Mouse (Mus musculus) liver, postnatal 0 days (tissue): Measurements from ENCODE around the gene Arpp21. TPM values are rescaled to one million over a fixed set of nuclear protein-coding genes. Genes with fewer than 3 reads are reported as not detected.

Experiments
- ATAC-seq: fragments of 200-750 bp; cut with Nextera tagmentation; 2 replicates; pipeline ENCODE4 v1.8.0; 2017; ENCODE audit warnings: mild to moderate bottlenecking, moderate library complexity
- DNase-seq: peaks from one replicate; pipeline ENCODE4 v3.0.0-alpha.2; 2016
- H3K27ac ChIP-seq: fragments of 300-500 bp; sonication (generic); 2 replicates; pipeline ENCODE4 v1.5.1; 2014; ENCODE audit warnings: antibody characterized with exemption, moderate library complexity, mild to moderate bottlenecking, low read depth
- H3K27me3 ChIP-seq: fragments of 300-500 bp; sonication (generic); 2 replicates; pipeline ENCODE4 v1.6.1; 2014; ENCODE audit warnings: low read length, control low read depth, mixed read lengths; ENCODE audit not compliant: insufficient read depth
- H3K36me3 ChIP-seq: fragments of 300-500 bp; sonication (generic); replicated peaks from 2 replicates; pipeline ENCODE4 v1.6.1; 2014; ENCODE audit warnings: mild to moderate bottlenecking, control low read depth, low read length, moderate library complexity, mixed read lengths; ENCODE audit not compliant: insufficient read depth
- H3K4me1 ChIP-seq: fragments of 300-500 bp; sonication (generic); 2 replicates; pipeline ENCODE4 v1.6.1; 2014; ENCODE audit warnings: antibody characterized with exemption, mild to moderate bottlenecking, control low read depth; ENCODE audit not compliant: insufficient read depth
- H3K4me2 ChIP-seq: fragments of 300-500 bp; sonication (generic); 2 replicates; pipeline ENCODE4 v1.6.1; 2014; ENCODE audit warnings: low read depth, mild to moderate bottlenecking, low read length, moderate library complexity, mixed read lengths
- H3K4me3 ChIP-seq: fragments of 300-500 bp; sonication (generic); 2 replicates; pipeline ENCODE4 v1.5.1; 2014; ENCODE audit warnings: low read depth, low read length
- H3K9ac ChIP-seq: fragments of 300-500 bp; sonication (generic); replicated peaks from 2 replicates; pipeline ENCODE4 v1.6.1; 2014; ENCODE audit warnings: mild to moderate bottlenecking, moderate library complexity
- H3K9me3 ChIP-seq: fragments of 300-500 bp; sonication (generic); 2 replicates; pipeline ENCODE4 v1.6.1; 2016; ENCODE audit warnings: mild to moderate bottlenecking, control low read depth, low read length, mixed read lengths
- CTCF ChIP-seq: sonication (generic); IDR thresholded peaks from 2 replicates; pipeline ENCODE4 v1.5.1; 2016; ENCODE audit warnings: antibody characterized with exemption, low read depth
- EP300 ChIP-seq: IDR thresholded peaks from 2 replicates; pipeline ENCODE4 v1.6.1; 2016; ENCODE audit warnings: antibody characterized with exemption, low read depth, mild to moderate bottlenecking
- WGBS: fragments of 180-500 bp; shearing (Covaris S2); extraction: QIAGEN DNeasy Blood & Tissue Kit; methylation state at CpG from one replicate; pipeline ENCODE4 v1.1.7; 2014; ENCODE audit not compliant: insufficient replicate concordance; 5-methylcytosine and 5-hydroxymethylcytosine counted together
- polyA plus RNA-seq: library from polyadenylated mRNA; unstranded; fragments of >200 nt; fragmentation: Nextera tagmentation; extraction: Ambion mirVana; gene quantifications from 2 replicates; pipeline ENCODE4 v1.2.1, GENCODE M21; 2015

The Arpp21 gene
- 0.74 and 1.0 TPM in 2 replicates for polyA plus RNA-seq

- peak within 1 kb of the TSS; percentile 63 for H3K4me2 ChIP-seq
- peaks cover 31% of the 10 kb centered on the region for H3K27me3 ChIP-seq
- no peak within 1 kb of the TSS for H3K9ac ChIP-seq
- no peaks in the 10 kb centered on the region for H3K36me3 ChIP-seq
- ATAC-seq: no peak
- no peak for DNase-seq
- WGBS: 29% methylated on average over 16 of the region's 16 CpGs
- H3K4me3 ChIP-seq: peak within 1 kb of the TSS; percentile 26
- TF ChIP-seq EP300 (no peak), CTCF (no peak)
- no peaks in the 10 kb centered on the region for H3K4me1 ChIP-seq
- no peaks in the 10 kb centered on the region for H3K9me3 ChIP-seq
- no peak within 1 kb of the TSS for H3K27ac ChIP-seq
Observed at GRCm38 (mm10) chr9:112235696-112236397, at the start of gene Arpp21. Gene Arpp21, minus strand, starts transcription at chr9:112235938.

GRCm38 (mm10) chr9:112272426-112272969 is 36.8 kb upstream of the Arpp21 start:
- no peaks in the 10 kb centered on the region for H3K9me3 ChIP-seq
- no peak overlapping the region for H3K9ac ChIP-seq
- no peak for ATAC-seq
- no peaks in the 10 kb centered on the region for H3K4me1 ChIP-seq
- no peaks in the 10 kb centered on the region for H3K36me3 ChIP-seq
- no peak overlapping the region for H3K4me2 ChIP-seq
- no peak for DNase-seq
- WGBS: 69% methylated on average over 8 of the region's 8 CpGs
- TF ChIP-seq EP300 (no peak), CTCF (no peak)
- no peak overlapping the region for H3K4me3 ChIP-seq
- H3K27ac ChIP-seq: no peak overlapping the region
- no peaks in the 10 kb centered on the region for H3K27me3 ChIP-seq

DNA sequence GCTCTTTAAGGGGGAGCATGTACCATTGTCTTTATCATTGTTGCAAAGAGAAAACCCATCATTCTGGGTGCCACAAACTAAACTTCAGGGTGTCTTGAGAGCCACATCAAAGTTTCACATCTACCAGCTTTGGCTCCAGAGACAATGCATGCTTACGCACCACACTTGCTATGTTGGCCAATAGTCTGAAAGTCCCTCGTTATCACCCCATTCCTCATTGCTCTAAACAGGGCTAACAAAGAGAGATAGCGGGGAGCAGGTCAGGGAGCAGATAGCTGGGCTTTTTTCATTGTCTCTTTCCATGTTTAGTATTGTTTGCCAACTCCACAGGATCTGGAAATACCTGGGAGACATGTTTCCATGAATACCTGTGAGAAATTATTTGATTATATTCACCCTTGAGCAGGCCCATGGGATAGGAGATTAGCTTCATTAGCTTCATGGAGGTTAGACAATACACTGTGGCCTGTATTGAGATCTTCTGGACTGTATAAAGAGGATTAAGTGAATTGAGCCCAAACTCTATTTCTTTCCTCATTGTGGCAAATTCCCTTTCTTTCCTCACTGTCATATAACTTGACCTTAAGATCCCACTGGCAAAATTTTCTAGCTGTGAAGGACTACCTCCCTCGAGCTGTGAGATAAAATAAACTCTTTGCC is 29.4 kb upstream of the Arpp21 start:
- Histone ChIP-seq H3K9ac (no peak overlapping the region), H3K4me2 (no peak overlapping the region), H3K36me3 (no peaks in the 10 kb centered on the region), H3K27me3 (no peaks in the 10 kb centered on the region), H3K4me1 (no peaks in the 10 kb centered on the region), H3K9me3 (no peaks in the 10 kb centered on the region), H3K4me3 (no peak overlapping the region), H3K27ac (no peak overlapping the region)
- TF ChIP-seq CTCF (no peak), EP300 (0 out of 2 replicates have a peak, but pooled peaks have one; percentile 18)
- no peak for DNase-seq
- ATAC-seq: no peak
- 62% methylated on average over 4 of the region's 4 CpGs for WGBS

GRCm38 (mm10) chr9:112261986-112262901 is 26.5 kb upstream of the Arpp21 start:
- WGBS: 82% methylated on average over 16 of the region's 16 CpGs
- H3K9me3 ChIP-seq: no peaks in the 10 kb centered on the region
- H3K4me2 ChIP-seq: no peak overlapping the region
- no peak overlapping the region for H3K9ac ChIP-seq
- H3K4me3 ChIP-seq: no peak overlapping the region
- H3K36me3 ChIP-seq: no peaks in the 10 kb centered on the region
- no peak overlapping the region for H3K27ac ChIP-seq
- no peak for DNase-seq
- no peaks in the 10 kb centered on the region for H3K27me3 ChIP-seq
- no peak for ATAC-seq
- TF ChIP-seq EP300: no peak
- no peak for TF ChIP-seq CTCF
- no peaks in the 10 kb centered on the region for H3K4me1 ChIP-seq

- WGBS: 68% methylated on average over 2 of the region's 2 CpGs
- Histone ChIP-seq H3K36me3 (no peaks in the 10 kb centered on the region), H3K4me3 (no peak overlapping the region), H3K9me3 (no peaks in the 10 kb centered on the region), H3K27me3 (no peaks in the 10 kb centered on the region), H3K4me1 (no peaks in the 10 kb centered on the region), H3K4me2 (no peak overlapping the region), H3K27ac (no peak overlapping the region), H3K9ac (no peak overlapping the region)
- DNase-seq: no peak
- ATAC-seq: no peak
- TF ChIP-seq CTCF (no peak), EP300 (no peak)
Observed at GRCm38 (mm10) chr9:112261556-112261955, 25.8 kb upstream of the Arpp21 start.
